Comparison of ENCODE assay signal across 7 mouse cellular contexts in the genomic region with DNA sequence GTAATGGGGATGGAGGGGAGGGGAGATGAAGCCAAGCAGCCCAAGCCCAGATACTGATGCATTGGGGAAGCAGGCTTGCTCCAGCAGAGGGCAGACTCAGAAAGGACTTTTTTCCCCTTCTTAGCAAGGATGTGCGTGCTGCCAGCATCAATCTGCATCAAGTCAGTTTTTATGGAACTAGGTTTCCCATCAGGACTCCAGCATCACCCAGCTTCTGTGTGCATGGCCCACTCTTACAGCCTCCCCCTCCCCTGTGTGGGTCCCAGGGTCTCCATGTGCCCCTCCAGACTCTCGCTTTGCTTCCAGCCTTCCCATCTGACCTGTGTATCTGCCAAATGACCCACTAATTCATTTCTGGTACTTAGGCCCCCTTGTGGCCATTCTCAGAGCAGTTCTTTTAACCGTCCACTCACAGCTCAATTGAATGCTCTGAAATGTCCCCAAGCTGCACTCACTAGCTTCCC.
A peak's percentile ranks its signal among the peaks of the same experiment; 100 is the strongest.
DNase-seq lines count a peak whose midpoint lies in the region; ATAC-seq lines count a peak whose summit lies in the region.

No protein-coding gene starts in this region.

- H3K9ac ChIP-seq in intestine, embryonic 15.5 days, result no peak overlapping the region
- H3K9ac ChIP-seq in midbrain, embryonic 14.5 days (replicated peaks; ENCODE audit: low read length), result no peak overlapping the region

- no peaks in the 10 kb centered on the region for H3K27me3 ChIP-seq in intestine, embryonic 15.5 days (replicated peaks)
- no peaks in the 10 kb centered on the region for H3K27me3 ChIP-seq in midbrain, embryonic 14.5 days (ENCODE audit: control insufficient read depth, insufficient read depth, low read length)

- no peaks in the 10 kb centered on the region for H3K36me3 ChIP-seq in intestine, embryonic 15.5 days
- H3K36me3 ChIP-seq in midbrain, embryonic 14.5 days (ENCODE audit: control insufficient read depth, insufficient read depth, low read length), result no peaks in the 10 kb centered on the region

- H3K4me2 ChIP-seq in intestine, embryonic 15.5 days (replicated peaks), result no peak overlapping the region; the same call in 1 of the 2 replicates
- H3K4me2 ChIP-seq in midbrain, embryonic 14.5 days (ENCODE audit: low read length), result no peak overlapping the region

- DNase-seq in ZHBTc4 (ENCODE audit: low read depth, low spot score), result peak; percentile 67
- peak; percentile 24 to 26 for DNase-seq in cerebellum, adult 18-20 months
- peak; percentile 40 to 45 for DNase-seq in left cerebral cortex, postnatal 10 days (ENCODE audit: extremely low spot score in 1 of 2, low spot score in 2 of 2)
- peak; percentile 83 for DNase-seq in midbrain, embryonic 14.5 days

- H3K4me3 ChIP-seq in intestine, embryonic 15.5 days (replicated peaks), result no peak overlapping the region
- no peak overlapping the region for H3K4me3 ChIP-seq in midbrain, embryonic 14.5 days (replicated peaks; ENCODE audit: low read depth, low read length)

- peaks cover 20% of the 10 kb centered on the region; the same call in 1 of the 2 replicates for H3K4me1 ChIP-seq in intestine, embryonic 15.5 days (replicated peaks)
- H3K4me1 ChIP-seq in midbrain, embryonic 14.5 days (ENCODE audit: control insufficient read depth, insufficient read depth, low read length), result peaks cover 7% of the 10 kb centered on the region; the same call in 1 of the 2 replicates

- intact Hi-C loops in left cerebral cortex, postnatal 10 days (cut with DNase I), result loop anchor here (10.0 kb wide), 1 partner anchor 600 kb away; a partner anchor contains a TSS

- WGBS in intestine, embryonic 15.5 days, result 38% methylated on average over 3 of the region's 3 CpGs
- 21% methylated on average over 3 of the region's 3 CpGs for WGBS in midbrain, embryonic 14.5 days

- 0 out of 2 replicates have a peak overlapping the region, but pooled peaks have one; percentile 32 for H3K27ac ChIP-seq in intestine, embryonic 15.5 days
- H3K27ac ChIP-seq in midbrain, embryonic 14.5 days (replicated peaks; ENCODE audit: low read depth, low read length), result no peak overlapping the region

- peak; percentile 59; the same call in 1 of the 2 replicates for ATAC-seq in frontal cortex, adult (ENCODE audit: low TSS enrichment)
- peak; percentile 29; the same call in 1 of the 2 replicates for ATAC-seq in intestine, embryonic 15.5 days
- peak; percentile 66; the same call in 1 of the 2 replicates for ATAC-seq in midbrain, embryonic 14.5 days (ENCODE audit: low FRiP score, low TSS enrichment)
- ATAC-seq in erythroblast, adult 5-6 weeks (replicated peaks; ENCODE audit: low FRiP score, poor library complexity, severe bottlenecking), result no peak

- H3K9me3 ChIP-seq in intestine, embryonic 15.5 days, result no peaks in the 10 kb centered on the region
- H3K9me3 ChIP-seq in midbrain, embryonic 14.5 days (ENCODE audit: control insufficient read depth, low read length), result no peaks in the 10 kb centered on the region

Comparison
In these comparisons a context has a peak if more than half of its experiments do, and no peak if none do; other contexts are left out.
1. DNase-seq: peak in every context shown above with its lines; median percentile 83 in midbrain, embryonic 14.5 days; 67 in ZHBTc4; 42 in left cerebral cortex, postnatal 10 days; 25 in cerebellum, adult 18-20 months.